Mouse (Mus musculus) monocyte, adult 5-6 weeks (primary cell): ENCODE results near the gene Nr4a1. TPM values are rescaled to one million over a fixed set of nuclear protein-coding genes. Genes with fewer than 3 reads are reported as not detected.

ENCODE experiments used
- ATAC-seq: fragments of 153-309, 156-312 bp; replicated peaks from 2 replicates; pipeline ENCODE4 v1.8.0; 2017; ENCODE audit warnings: mild to moderate bottlenecking; ENCODE audit not compliant: low TSS enrichment, insufficient number of reproducible peaks, severe bottlenecking, poor library complexity, low FRiP score
- total RNA-seq: library from RNA; stranded (forward); fragments of 200-1000, 200-491, 200-594 nt; gene quantifications from 3 replicates; pipeline ENCODE4 v1.2.3, GENCODE M21; 2017

Gene Nr4a1
- total RNA-seq, 1 experiment from 2014 or later, result 717 TPM

DNA sequence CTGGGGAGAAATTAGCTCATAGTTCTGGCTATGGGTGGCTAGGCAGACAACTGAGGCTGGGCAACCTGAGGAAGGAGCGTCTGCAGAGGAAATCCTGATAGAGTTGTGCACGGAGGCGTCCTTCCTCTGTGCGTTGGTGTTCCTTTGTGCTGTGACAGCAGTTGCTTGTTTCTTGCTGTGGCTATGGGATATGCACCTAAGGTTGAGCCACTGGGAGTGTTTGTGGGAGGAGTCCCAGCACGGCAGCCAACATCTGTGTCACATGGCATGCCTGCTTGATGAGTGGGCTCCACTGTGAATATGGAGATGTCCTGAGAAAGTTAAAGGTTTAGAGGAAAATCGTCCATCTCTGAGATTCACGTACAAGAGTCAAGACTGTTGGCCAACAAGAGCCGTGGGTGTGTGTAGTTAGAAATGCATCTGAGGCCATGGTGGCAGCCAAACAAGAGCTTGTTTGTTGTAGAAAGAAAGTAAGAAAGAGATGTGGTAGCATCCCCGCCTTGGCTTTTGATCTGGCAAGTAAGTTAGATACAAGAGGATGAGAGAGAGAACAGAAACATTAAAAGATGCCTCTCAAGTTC, 3.8 kb upstream of the Nr4a1 start:
- ATAC-seq, result no peak

DNA sequence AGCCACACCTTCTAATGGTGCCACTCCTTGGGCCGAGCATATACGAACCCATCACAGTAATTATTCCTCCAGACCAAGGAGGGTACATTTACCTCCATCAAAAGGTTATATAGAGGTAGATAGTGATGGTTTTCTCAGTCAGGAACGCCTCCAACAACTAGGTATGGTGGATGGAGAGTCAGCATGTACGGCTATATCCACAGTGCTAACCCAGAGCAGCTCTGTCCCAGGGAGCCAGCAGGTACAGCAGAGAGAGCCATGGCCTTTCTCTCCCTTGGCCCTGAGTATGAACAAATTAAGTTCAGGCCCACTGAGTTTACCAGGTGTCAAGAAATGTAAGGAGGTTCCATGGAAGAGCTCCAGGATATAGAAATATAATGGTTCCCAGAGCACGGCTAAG, 2.1 kb upstream of the Nr4a1 start:
- no peak for ATAC-seq

DNA sequence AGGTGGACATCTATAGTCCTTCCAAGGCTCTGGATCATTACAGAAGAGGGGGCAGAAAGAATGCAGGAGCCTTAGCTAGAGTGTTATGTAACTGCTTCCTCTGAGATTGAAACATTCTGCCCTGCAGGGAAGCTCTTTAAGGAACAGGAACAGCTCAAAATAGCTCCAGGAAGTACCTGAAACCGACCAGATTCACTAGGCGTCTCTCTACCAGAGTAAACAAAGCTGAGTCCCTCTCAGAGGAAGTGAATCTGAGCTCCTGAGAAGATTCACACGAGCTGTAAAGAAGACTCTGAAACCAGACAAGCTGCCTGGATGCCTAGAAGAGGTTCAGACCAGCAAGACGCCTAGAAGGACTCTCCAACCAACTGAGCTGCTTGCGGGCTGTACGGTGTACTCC, 1.5 kb upstream of the Nr4a1 start:
- ATAC-seq, result peak; percentile 36

DNA sequence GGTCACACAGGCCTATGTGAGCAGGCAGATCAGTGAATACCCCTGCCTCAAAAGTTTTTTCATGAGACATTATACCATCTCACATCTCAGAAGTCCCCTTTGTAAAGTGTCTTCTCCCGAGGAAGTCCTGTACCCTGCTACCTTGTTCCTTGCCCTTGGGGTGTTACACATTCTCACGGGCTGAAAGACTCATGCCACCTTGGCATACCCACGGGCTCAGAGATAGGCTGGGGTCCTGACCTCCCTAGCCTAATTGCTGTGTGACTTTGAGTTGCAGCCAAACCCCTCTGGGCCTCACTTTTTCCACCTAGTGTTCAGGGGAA, 545 bp upstream of the Nr4a1 start:
- no peak for ATAC-seq

DNA sequence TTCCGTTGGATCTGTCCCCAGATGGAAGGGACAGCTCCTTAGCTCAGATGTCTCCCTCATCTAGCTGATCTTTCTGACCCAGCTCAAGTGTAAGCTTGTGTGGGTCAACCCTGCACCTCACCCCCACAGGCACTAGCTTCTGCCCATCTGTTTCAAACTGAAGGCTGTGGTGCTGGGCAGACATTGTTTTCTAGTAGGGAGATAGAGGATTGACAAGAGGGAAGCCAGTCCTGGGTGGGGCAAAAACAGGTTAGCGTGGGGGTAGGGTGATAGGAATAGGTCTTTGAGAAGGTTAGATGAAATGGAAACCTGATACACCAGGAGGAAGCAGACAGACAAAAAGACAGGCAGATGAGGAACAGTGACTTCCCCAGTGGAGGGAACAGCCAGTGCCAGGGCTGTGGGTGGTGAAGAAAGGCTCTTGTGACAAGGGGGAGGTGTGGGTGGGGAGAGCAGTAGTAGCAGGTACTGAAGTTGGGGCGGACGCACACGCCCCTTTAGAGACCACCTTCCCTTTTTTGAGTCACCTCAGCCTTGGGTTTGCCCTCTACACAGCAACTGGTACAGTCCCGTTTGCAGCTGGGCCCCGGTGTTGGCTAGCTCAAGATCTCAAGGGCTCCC, 1.9 kb downstream of the Nr4a1 start:
- peak; percentile 28 for ATAC-seq

DNA sequence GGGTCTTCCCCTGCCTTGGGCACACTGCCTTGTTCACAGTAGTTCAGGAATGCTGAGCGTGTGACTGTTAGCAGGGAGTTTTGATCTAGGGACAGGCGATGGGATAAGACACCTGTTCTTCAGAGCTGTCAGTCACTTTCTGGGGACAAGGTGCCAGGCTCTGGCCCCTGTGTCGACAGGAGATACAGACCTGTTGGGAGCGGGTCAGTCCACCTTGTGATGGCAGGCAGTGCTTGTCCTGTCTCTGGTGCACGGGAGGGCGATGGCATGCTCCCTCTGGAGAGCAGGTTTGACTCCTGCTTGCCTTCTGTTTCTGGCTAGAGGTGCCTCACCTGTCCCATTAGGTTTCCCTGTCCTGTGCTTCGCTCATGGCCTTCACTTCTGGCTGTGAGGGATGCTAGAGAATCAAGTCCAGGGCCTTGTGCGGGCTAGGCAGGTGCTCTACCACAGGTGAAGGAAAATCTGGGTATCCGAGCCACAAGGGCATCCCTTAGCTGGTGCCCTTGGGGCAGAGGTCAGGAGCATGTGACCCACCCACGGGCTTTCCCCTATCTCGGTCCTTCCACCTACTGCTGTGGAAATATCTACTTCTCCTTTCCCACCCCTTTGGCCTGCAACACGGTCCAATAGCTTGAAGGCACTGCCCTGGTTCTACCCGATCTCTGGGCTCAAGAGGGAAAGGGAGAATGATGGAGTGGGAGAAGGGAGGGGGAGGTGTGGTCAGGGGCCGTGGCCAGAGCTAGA, 2.6 kb downstream of the Nr4a1 start:
- ATAC-seq, result peak; percentile 34

DNA sequence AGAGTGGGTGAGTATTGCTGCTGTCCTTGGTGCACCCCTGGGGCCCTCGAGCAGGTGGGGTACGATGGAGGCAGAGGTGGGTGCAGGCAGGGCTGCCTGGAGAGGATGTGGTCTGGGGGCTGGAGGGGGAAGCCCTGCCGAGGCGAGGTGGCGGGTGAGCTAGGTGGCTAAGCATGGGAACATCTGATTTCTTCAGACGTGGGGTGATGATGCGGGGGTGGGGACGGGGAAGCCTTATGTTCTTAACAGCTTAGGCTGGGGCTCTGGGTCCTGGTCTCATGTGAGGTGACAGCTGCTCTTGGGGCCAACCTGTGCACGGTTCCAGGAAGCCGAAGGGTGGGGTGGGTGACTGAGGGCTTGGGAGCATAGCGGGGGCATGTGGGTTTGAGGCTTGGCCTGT, 4.4 kb downstream of the Nr4a1 start:
- ATAC-seq, result no peak

DNA sequence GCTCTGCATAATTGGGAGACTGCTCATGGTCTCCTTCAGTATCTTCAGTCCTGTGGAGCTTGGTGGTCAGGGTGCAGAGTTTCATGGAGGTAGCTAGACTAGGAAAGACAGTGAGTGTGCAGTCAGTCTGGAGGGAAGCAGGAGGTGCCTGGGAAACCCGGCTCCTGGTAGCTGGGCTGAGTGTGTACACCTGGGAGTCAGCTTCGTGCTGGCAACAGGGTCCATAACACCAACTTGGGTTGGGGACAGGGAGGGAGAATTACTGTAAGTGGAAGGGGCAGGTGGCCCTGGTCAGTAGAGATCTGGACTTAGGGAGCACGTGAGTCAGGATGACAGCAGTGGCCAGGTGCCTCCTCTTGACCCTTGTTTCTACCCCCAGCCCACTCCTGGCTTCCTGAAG, 5.9 kb downstream of the Nr4a1 start:
- no peak for ATAC-seq

DNA sequence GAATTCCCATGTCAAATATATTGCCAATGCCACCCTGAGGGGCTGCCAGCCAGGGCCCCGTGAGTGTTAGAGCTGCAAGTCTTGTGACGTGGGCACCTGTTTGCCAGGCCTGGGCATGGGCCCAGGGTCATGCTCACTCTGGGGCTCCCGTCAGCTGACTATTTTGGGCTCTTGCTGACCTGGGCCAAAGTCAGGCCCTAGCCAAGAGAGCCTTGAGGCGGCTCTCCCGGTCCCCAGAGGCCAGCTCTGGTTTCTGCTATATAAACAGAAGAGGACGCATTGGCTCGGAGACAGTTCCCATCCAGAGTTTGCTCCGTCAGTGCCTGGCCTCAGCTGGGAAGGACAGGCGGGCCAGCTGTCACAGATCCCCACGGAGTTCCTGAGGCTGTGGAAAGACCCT, 6.3 kb downstream of the Nr4a1 start:
- no peak for ATAC-seq

DNA sequence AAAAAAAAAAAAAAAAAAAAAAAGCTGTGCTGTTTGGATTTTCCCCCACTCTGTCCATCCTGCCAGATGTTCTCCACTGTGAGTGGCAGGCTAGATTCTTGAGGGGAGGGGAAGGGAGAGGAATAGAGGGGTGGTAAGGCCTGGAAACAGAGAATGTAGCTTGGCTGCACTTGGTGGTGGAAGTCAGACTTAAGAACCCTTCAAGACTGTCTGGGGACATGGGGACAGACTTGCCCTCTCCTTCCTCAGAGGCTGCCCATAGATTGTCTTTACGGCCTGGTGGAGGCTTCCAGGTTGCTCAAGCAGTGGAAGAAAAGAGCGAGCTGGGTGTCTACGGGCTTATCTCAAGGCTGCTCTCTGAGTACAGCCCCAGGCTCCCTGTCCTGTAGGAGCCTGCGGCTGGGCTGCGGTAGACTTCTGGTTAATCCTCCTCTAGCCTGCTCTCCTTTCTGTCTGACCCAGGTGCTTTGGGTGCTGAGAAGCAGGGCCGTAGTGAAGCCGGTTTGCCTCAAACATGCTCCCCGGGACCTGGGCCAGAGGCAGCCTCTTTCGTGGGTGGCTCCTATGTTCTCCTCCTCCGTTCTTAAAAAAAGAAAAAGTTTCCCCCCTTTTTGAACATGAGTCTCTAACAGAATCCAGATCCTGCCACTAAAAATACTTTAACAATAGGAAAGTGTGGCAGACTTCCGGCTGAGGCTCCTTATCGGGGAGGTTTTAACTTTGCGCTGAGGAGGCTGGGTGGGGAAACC, 7.0 kb downstream of the Nr4a1 start:
- no peak for ATAC-seq

DNA sequence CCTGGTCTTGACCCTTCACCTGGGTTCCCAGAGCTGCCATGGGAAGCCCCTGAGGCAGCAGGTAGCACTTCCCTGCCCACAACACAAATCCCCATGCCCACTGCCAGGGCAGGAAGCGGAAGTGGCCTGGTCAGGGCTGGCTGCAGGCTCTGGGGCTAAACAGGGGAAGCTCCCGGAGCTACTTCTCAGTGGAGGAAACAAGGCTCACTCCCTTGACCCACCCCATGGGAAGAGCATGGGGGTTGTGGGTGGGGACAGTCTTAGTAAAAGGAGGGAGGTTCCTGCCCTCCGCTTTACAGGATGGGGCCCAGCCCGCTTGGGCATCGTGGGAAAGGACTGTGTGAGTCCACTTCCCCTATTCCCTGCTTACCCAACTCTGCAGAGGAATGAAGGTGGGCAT, 8.4 kb downstream of the Nr4a1 start:
- ATAC-seq, result peak; percentile 64

DNA sequence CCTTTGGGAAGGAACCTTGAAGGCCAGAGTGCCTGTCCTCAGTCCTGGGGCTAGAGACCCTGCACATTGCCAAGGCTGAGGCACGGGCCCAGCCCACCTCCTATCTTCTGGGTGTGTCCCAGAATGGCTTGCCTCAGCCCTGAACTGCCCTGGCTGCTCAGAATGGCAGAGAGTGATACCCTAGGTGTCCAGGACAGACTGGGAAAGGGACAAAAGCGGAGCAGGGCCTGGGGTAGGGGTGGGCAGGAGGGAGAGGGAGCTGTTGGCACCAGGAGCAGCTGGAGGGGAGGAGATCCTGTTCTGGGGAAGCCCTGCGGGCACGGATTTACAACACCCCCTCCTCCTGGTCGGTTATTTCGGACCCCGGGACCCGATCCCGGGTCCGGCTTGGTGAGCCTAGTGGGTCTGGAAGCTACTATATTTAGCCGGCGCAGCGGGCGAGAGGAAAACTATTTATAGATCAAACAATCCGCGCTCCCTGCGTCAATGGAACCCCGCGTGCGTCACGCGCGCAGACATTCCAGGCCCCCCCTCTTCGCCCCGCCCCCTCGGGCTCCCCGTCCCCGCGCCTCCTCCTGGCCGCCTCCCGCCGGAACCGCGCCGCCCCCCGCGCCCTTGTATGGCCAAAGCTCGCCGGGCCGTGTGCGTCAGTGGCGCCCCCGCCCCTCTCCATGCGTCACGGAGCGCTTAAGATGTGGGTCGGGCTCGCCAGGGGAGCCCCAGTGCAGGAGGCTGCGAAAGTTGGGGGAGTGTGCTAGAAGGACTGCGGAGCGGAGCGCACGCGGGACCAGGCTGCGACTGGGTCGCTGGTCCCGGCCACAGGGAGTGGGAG, 12.3 kb downstream of the Nr4a1 start:
- ATAC-seq, result peak; percentile 43

DNA sequence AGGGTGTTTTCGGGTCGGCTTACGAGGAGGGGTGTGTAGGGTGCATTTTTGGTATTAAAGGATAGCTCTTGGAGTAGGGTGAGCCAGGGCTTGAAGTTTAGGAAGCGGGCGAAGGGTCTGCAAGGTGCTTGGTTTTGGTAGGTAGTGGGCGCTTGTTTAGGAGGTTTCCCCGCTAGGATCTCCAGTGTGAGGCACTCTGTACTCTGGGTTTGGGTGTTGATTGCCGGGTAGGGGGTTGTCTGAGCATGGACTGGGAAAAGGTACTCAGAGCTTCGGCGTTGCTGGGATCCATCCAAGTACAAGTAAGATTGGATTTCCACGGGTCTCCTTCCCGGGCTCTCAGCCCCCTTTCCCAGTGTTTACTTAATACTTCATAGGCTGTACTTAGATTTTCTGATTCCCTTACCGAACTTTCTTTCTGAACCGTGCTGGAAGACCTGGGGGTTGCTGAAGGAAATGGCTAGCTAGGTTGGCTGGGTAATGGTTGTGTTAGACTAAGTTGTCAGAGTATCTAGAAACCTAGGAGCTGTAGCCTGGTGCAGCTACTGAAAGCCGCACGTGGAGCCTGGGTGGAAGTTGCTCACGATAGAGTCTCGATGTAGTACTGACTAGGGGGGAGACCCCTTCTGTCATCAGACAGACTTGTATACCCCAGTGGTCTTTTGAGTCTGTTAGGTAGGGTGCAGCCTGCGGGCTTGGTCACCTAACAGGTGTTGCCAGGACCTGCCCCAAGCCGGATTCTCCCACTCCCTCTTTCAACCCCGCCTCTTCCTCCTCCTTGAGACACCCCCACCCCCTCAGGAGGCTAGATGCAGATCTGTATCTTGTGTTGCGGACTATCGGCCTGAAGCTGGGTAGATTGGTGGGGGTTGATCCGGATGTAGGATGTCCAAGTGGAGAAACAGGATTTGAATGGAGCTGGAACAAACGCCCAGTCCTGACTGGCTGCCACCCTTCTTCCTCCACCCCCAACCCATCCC, 13.3 kb downstream of the Nr4a1 start:
- ATAC-seq, result no peak

DNA sequence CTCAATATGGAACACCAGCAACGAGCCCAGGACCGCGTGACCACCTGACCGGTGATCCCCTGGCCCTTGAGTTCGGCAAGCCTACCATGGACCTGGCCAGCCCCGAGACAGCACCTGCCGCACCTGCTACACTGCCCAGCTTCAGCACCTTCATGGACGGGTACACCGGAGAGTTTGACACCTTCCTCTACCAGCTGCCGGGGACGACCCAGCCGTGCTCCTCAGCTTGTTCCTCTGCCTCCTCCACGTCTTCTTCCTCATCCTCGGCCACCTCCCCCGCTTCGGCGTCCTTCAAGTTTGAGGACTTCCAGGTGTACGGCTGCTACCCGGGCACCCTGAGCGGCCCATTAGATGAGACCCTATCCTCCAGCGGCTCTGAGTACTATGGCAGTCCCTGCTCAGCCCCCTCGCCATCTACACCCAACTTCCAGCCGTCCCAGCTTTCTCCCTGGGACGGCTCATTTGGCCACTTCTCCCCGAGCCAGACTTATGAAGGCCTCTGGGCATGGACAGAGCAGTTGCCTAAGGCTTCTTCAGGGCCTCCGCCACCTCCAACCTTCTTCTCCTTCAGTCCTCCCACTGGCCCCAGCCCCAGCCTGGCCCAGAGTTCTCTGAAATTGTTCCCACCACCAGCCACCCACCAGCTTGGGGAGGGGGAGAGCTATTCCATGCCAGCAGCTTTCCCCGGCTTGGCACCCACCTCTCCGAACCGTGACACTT, 16.2 kb downstream of the Nr4a1 start:
- ATAC-seq, result no peak

DNA sequence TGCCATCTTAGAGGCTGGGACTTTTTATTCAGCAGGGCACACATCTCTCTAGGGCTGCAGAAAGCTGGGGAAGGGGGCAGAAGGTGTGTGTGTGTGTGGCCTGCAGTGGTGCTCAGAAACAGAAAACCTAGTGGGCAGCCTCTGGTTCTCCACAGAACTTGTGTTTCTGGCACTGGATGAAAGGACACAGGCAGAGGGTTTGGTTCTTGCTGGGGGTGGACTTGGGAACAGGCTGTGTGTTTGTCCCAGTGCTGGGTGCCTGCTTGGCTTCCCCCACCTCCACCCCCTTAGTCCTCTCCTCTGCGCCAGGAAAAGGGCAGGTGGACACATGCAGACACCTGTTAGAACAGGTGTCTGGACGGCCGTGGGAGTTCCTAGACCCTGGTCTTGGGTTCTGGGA, 17.0 kb downstream of the Nr4a1 start:
- ATAC-seq, result no peak

DNA sequence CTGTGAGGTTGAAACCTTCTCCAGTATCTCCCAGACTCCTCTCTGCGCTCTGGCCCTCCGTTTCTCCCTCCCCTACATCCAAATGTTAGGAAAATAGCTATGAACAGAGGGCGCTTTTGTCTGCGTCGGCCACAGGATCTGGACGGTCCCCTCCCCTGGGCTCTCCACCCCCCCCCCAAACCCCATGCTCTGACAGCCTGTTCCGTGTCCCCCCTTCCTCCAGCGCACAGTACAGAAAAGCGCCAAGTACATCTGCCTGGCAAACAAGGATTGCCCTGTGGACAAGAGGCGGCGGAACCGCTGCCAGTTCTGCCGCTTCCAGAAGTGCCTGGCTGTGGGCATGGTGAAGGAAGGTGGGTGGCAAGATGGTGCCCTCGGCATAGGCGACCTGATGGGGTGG, 17.4 kb downstream of the Nr4a1 start:
- no peak for ATAC-seq

DNA sequence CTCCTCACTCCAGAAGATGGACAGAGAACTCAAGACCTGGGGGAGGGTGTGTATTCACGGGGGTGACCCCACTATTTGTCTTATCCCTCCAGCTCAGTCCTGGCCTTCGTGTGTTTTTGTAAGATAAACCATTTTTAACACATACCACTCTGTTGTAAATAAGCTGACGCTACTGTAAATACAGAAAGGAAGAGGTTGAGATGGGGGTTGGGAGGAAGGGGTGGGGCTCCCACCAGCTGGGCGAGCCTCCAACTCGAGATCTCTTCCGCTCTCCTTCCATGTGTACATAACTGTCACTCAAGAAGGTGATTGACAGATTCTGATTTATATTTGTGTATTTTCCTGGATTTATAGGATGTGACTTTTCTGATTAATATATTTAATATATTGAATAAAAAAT, 20.3 kb downstream of the Nr4a1 start:
- ATAC-seq, result no peak
